Mouse (Mus musculus): Measurements from ENCODE around the gene Adra1d. TPM values are rescaled to one million over a fixed set of nuclear protein-coding genes. Genes with fewer than 3 reads are reported as not detected.

Adra1d gene
- polyA plus RNA-seq, 2 experiments: 0.63 to 1.0 TPM

GRCm38 (mm10) chr2:131529898-131530622 lies 32.0 kb downstream of the Adra1d start:
- WGBS: 36% methylated on average over 11 of the region's 11 CpGs
- ATAC-seq (ENCODE audit: low FRiP score, low read depth): peak; percentile 66
- Histone ChIP-seq H3K9me3 (ENCODE audit: control insufficient read depth, low read length) (no peaks in the 10 kb centered on the region), H3K27ac (replicated peaks; ENCODE audit: low read depth, low read length) (no peak overlapping the region), H3K9ac (ENCODE audit: low read depth, low read length, severe bottlenecking) (no peak overlapping the region), H3K4me3 (replicated peaks; ENCODE audit: low read length) (no peak overlapping the region), H3K36me3 (ENCODE audit: control insufficient read depth, insufficient read depth, low read length) (peaks cover 8% of the 10 kb centered on the region), H3K27me3 (ENCODE audit: control insufficient read depth, insufficient read depth, low read length) (no peaks in the 10 kb centered on the region), H3K4me2 (replicated peaks; ENCODE audit: low read depth, low read length, severe bottlenecking) (no peak overlapping the region), H3K4me1 (ENCODE audit: control insufficient read depth, insufficient read depth, low read length) (no peaks in the 10 kb centered on the region)
- TF ChIP-seq POLR2A (IDR thresholded peaks at IDR 0.05; ENCODE audit: borderline replicate concordance, extremely low read depth, insufficient read depth, insufficient read length): no peak
- DNase-seq (ENCODE audit: low spot score): peak; percentile 88

- H3K9ac ChIP-seq (ENCODE audit: low read depth, low read length, severe bottlenecking): no peak overlapping the region
- no peak overlapping the region for H3K27ac ChIP-seq (replicated peaks; ENCODE audit: low read depth, low read length)
- DNase-seq (ENCODE audit: low spot score) (no peak), ATAC-seq (ENCODE audit: low FRiP score, low read depth) (no peak)
- no peak for TF ChIP-seq POLR2A (IDR thresholded peaks at IDR 0.05; ENCODE audit: borderline replicate concordance, extremely low read depth, insufficient read depth, insufficient read length)
- WGBS: 54% methylated on average over 3 of the region's 3 CpGs
- no peak overlapping the region for H3K4me3 ChIP-seq (replicated peaks; ENCODE audit: low read length)
- no peaks in the 10 kb centered on the region for H3K9me3 ChIP-seq (ENCODE audit: control insufficient read depth, low read length)
- no peak overlapping the region for H3K4me2 ChIP-seq (replicated peaks; ENCODE audit: low read depth, low read length, severe bottlenecking)
- no peaks in the 10 kb centered on the region for H3K4me1 ChIP-seq (ENCODE audit: control insufficient read depth, insufficient read depth, low read length)
- H3K36me3 ChIP-seq (ENCODE audit: control insufficient read depth, insufficient read depth, low read length): peaks cover 19% of the 10 kb centered on the region
- H3K27me3 ChIP-seq (ENCODE audit: control insufficient read depth, insufficient read depth, low read length): no peaks in the 10 kb centered on the region
Measured at GRCm38 (mm10) chr2:131527061-131527460, 35.0 kb downstream of the Adra1d start.

- Histone ChIP-seq H3K9me3 (ENCODE audit: control insufficient read depth, low read length) (no peaks in the 10 kb centered on the region), H3K9ac (ENCODE audit: low read depth, low read length, severe bottlenecking) (no peak overlapping the region), H3K4me1 (ENCODE audit: control insufficient read depth, insufficient read depth, low read length) (no peaks in the 10 kb centered on the region), H3K36me3 (ENCODE audit: control insufficient read depth, insufficient read depth, low read length) (peaks cover 47% of the 10 kb centered on the region), H3K27ac (replicated peaks; ENCODE audit: low read depth, low read length) (no peak overlapping the region), H3K27me3 (ENCODE audit: control insufficient read depth, insufficient read depth, low read length) (no peaks in the 10 kb centered on the region), H3K4me2 (replicated peaks; ENCODE audit: low read depth, low read length, severe bottlenecking) (no peak overlapping the region), H3K4me3 (replicated peaks; ENCODE audit: low read length) (no peak overlapping the region)
- 97% methylated on average over 19 of the region's 19 CpGs for WGBS
- TF ChIP-seq POLR2A (IDR thresholded peaks at IDR 0.05; ENCODE audit: borderline replicate concordance, extremely low read depth, insufficient read depth, insufficient read length): no peak
- DNase-seq (ENCODE audit: low spot score) (no peak), ATAC-seq (ENCODE audit: low FRiP score, low read depth) (no peak)
Measured at GRCm38 (mm10) chr2:131520743-131521142, 41.3 kb downstream of the Adra1d start.

- no peak for DNase-seq (ENCODE audit: low spot score)
- no peaks in the 10 kb centered on the region for H3K27me3 ChIP-seq (ENCODE audit: control insufficient read depth, insufficient read depth, low read length)
- no peak for ATAC-seq (ENCODE audit: low FRiP score, low read depth)
- H3K4me1 ChIP-seq (ENCODE audit: control insufficient read depth, insufficient read depth, low read length): no peaks in the 10 kb centered on the region
- H3K9ac ChIP-seq (ENCODE audit: low read depth, low read length, severe bottlenecking): no peak overlapping the region
- peaks cover 32% of the 10 kb centered on the region for H3K36me3 ChIP-seq (ENCODE audit: control insufficient read depth, insufficient read depth, low read length)
- H3K4me3 ChIP-seq (replicated peaks; ENCODE audit: low read length): no peak overlapping the region
- H3K4me2 ChIP-seq (replicated peaks; ENCODE audit: low read depth, low read length, severe bottlenecking): no peak overlapping the region
- H3K9me3 ChIP-seq (ENCODE audit: control insufficient read depth, low read length): no peaks in the 10 kb centered on the region
- TF ChIP-seq POLR2A (IDR thresholded peaks at IDR 0.05; ENCODE audit: borderline replicate concordance, extremely low read depth, insufficient read depth, insufficient read length): no peak
- no peak overlapping the region for H3K27ac ChIP-seq (replicated peaks; ENCODE audit: low read depth, low read length)
- WGBS: 50% methylated on average over 3 of the region's 3 CpGs
Measured at GRCm38 (mm10) chr2:131518790-131519189, 43.3 kb downstream of the Adra1d start.

- no peak overlapping the region for H3K27ac ChIP-seq (replicated peaks; ENCODE audit: low read depth, low read length)
- TF ChIP-seq POLR2A (IDR thresholded peaks at IDR 0.05; ENCODE audit: borderline replicate concordance, extremely low read depth, insufficient read depth, insufficient read length): no peak
- no peaks in the 10 kb centered on the region for H3K27me3 ChIP-seq (ENCODE audit: control insufficient read depth, insufficient read depth, low read length)
- H3K36me3 ChIP-seq (ENCODE audit: control insufficient read depth, insufficient read depth, low read length): peaks cover 32% of the 10 kb centered on the region
- ATAC-seq (ENCODE audit: low FRiP score, low read depth): no peak
- H3K9me3 ChIP-seq (ENCODE audit: control insufficient read depth, low read length): no peaks in the 10 kb centered on the region
- H3K4me1 ChIP-seq (ENCODE audit: control insufficient read depth, insufficient read depth, low read length): no peaks in the 10 kb centered on the region
- no peak overlapping the region for H3K4me3 ChIP-seq (replicated peaks; ENCODE audit: low read length)
- DNase-seq (ENCODE audit: low spot score): no peak
- no peak overlapping the region for H3K9ac ChIP-seq (ENCODE audit: low read depth, low read length, severe bottlenecking)
- 94% methylated on average over 4 of the region's 4 CpGs for WGBS
- H3K4me2 ChIP-seq (replicated peaks; ENCODE audit: low read depth, low read length, severe bottlenecking): no peak overlapping the region
Measured at GRCm38 (mm10) chr2:131517550-131517949, 44.5 kb downstream of the Adra1d start.
